Mouse (Mus musculus): ENCODE data around the gene Efnb2.

Gene Efnb2

GRCm38 (mm10) chr8:8661103-8661758 lies at the start of gene Efnb2:
Gene Efnb2 (minus strand): TSS chr8:8661242.
- TF ChIP-seq GATA4 (IDR thresholded peaks at IDR 0.05; ENCODE audit: insufficient replicate concordance, low read length): no peak

GRCm38 (mm10) chr8:8704813-8705212 lies 43.8 kb upstream of the Efnb2 start:
- TF ChIP-seq GATA4 (IDR thresholded peaks at IDR 0.05; ENCODE audit: insufficient replicate concordance, low read length): no peak

- TF ChIP-seq GATA4 (IDR thresholded peaks at IDR 0.05; ENCODE audit: insufficient replicate concordance, low read length): no peak
Measured at GRCm38 (mm10) chr8:8703668-8704067, 42.6 kb upstream of the Efnb2 start.

- no peak for TF ChIP-seq GATA4 (IDR thresholded peaks at IDR 0.05; ENCODE audit: insufficient replicate concordance, low read length)
Measured at GRCm38 (mm10) chr8:8700821-8701220, 39.8 kb upstream of the Efnb2 start.

GRCm38 (mm10) chr8:8700229-8700628 lies 39.2 kb upstream of the Efnb2 start:
- TF ChIP-seq GATA4 (IDR thresholded peaks at IDR 0.05; ENCODE audit: insufficient replicate concordance, low read length): no peak

GRCm38 (mm10) chr8:8690146-8691092 lies 29.4 kb upstream of the Efnb2 start, which contains the start of gene Arglu1:
Gene Arglu1 (minus strand): TSS chr8:8690521.
- no peak; the same call in 1 of the 2 replicates for TF ChIP-seq GATA4 (IDR thresholded peaks at IDR 0.05; ENCODE audit: insufficient replicate concordance, low read length)

- TF ChIP-seq GATA4 (IDR thresholded peaks at IDR 0.05; ENCODE audit: insufficient replicate concordance, low read length): no peak
Measured at GRCm38 (mm10) chr8:8689454-8690145, 28.6 kb upstream of the Efnb2 start.

- TF ChIP-seq GATA4 (IDR thresholded peaks at IDR 0.05; ENCODE audit: insufficient replicate concordance, low read length): no peak
Measured at GRCm38 (mm10) chr8:8688823-8689453, 27.9 kb upstream of the Efnb2 start.

- no peak for TF ChIP-seq GATA4 (IDR thresholded peaks at IDR 0.05; ENCODE audit: insufficient replicate concordance, low read length)
Measured at GRCm38 (mm10) chr8:8685517-8685916, 24.5 kb upstream of the Efnb2 start.

- TF ChIP-seq GATA4 (IDR thresholded peaks at IDR 0.05; ENCODE audit: insufficient replicate concordance, low read length): no peak
Measured at GRCm38 (mm10) chr8:8682697-8683096, 21.7 kb upstream of the Efnb2 start.

GRCm38 (mm10) chr8:8678236-8678635 lies 17.2 kb upstream of the Efnb2 start:
- TF ChIP-seq GATA4 (IDR thresholded peaks at IDR 0.05; ENCODE audit: insufficient replicate concordance, low read length): no peak

GRCm38 (mm10) chr8:8674864-8675263 lies 13.8 kb upstream of the Efnb2 start:
- TF ChIP-seq GATA4 (IDR thresholded peaks at IDR 0.05; ENCODE audit: insufficient replicate concordance, low read length): no peak

- TF ChIP-seq GATA4 (IDR thresholded peaks at IDR 0.05; ENCODE audit: insufficient replicate concordance, low read length): no peak
Measured at GRCm38 (mm10) chr8:8661759-8662138, 707 bp upstream of the Efnb2 start.

- no peak; the same call in 1 of the 2 replicates for TF ChIP-seq GATA4 (IDR thresholded peaks at IDR 0.05; ENCODE audit: insufficient replicate concordance, low read length)
Measured at GRCm38 (mm10) chr8:8660307-8661098, 539 bp downstream of the Efnb2 start.

All from liver, adult (tissue).